Mouse (Mus musculus) CD4-positive, CD25-positive, alpha-beta regulatory T cell, adult 4 months (primary cell): ENCODE data around the gene Phykpl. TPM values are rescaled to one million over a fixed set of nuclear protein-coding genes. Genes with fewer than 3 reads are reported as not detected.
"Not testable (repeated sequence)": the region's sequence is repeated elsewhere in the genome, so short reads cannot be mapped to it uniquely, and the experiment has no call there.

ENCODE experiments used
- ATAC-seq: one replicate; pipeline ENCODE4 v1.8.0; 2017
- polyA plus RNA-seq, 2 experiments: library from polyadenylated mRNA; unstranded; fragments of 100-300 nt; shearing (Covaris generic); gene quantifications; one replicate each; pipeline ENCODE4 v1.2.1; 2017

Phykpl gene
- polyA plus RNA-seq, 2 experiments from 2014 or later = 27.4 to 30.3 TPM

DNA sequence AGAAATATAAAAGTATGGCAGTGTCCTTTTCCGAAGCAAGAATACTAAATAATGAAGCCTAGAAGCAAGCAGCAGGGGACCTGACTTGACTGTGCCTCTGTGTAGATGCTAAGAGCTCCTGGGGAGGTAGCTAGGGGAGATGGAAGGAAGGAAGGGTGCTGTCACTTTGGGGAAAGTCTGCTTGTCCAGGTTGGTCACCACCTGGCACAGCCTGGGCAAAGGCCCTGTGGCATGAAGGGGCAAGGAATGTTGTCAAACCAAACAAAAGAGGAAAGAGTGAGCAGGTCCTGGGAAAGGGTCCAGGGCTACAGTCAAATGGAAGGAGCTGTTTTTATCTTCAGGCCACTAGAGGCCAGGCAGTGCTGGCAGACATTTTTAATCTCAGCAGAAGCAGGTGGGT lies 2.5 kb downstream of the Phykpl start:
- no peak for ATAC-seq

DNA sequence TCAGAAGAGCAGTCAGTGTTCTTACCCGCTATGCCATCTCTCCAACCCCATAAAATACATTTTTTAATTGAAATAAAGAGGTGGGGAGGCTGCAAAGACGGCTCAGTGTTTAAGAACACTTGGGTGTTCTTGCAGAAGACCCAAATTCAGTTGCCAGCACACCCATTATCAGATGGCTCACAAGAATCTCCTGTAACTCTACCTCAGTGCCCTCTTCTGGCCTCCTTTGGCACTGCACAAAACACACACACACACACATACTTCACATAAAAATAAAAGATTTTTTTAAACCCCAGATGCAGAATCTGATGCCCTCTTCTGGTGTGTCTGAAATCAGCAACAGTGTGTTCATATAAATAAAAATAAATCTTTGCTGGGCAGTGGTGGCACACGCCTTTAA lies 4.3 kb downstream of the Phykpl start:
- ATAC-seq = no peak

- no peak for ATAC-seq
These were observed 5.4 kb downstream of the Phykpl start for GRCm38 (mm10) chr11:51590002-51590401.

- ATAC-seq = no peak
These were observed 6.6 kb downstream of the Phykpl start for GRCm38 (mm10) chr11:51591168-51591567.

DNA sequence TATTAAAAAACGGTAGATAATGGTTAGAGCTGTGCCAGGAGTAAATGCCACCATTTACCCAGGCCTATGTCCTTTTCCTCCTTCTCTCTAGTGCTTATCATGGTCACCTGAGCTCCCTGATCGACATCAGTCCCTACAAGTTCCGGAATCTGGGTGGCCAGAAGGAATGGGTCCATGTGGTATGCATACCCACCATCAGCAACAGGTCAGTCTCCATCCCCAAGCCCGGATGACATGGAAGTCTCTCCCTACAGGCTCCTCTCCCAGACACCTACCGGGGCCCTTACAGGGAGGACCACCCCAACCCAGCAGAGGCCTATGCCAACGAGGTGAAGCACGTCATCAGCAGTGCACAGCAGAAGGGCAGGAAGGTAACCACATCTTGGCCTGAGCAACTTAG lies 7.4 kb downstream of the Phykpl start:
- no peak for ATAC-seq

DNA sequence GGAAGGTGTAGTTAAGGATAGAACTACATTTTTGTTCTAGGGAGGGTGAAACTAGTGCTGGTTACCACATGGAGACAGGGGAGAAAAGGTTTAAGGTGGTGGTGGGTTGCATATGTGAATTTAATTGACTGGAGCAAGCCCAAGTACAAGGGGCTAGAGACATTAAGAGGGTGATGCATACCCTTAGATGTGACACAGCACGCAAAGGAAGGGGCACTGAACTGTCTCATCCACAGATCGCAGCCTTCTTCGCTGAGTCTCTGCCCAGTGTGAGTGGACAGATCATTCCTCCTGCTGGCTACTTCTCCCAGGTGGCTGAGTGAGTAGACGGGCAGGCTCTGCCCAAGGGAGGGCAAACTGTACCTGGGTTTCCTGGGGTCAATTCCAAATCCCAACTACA lies 8.8 kb downstream of the Phykpl start:
- ATAC-seq = no peak

- no peak for ATAC-seq
These were observed 9.3 kb downstream of the Phykpl start for GRCm38 (mm10) chr11:51593849-51594248.

DNA sequence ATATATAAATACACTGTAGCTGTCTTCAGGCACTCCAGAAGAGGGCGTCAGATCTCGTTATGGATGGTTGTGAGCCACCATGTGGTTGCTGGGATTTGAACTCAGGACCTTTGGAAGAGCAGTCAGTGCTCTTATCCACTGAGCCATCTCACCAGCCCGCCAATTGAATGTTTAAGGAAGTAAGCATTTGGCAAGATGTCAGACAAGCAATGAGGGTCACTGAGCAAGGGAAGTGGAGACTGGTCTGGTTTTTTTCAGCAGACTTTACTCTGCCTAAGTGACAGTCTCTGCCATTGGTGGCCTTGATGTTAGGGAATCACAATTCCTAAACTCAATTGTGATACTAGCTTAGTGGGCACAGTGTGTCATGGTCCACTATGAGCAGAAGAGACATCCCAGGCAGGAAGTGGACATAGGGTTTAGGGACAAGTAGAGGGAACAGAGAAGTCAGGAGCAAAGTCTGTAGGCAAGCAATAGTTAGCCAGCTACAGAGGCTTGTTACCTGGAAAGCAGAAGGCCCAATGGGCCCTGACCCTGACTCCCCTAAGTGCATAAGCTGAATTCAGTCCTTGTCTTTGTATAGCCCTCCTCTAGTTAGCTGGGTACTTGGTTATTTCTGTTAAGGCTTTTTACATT lies 10.3 kb downstream of the Phykpl start:
- no peak for ATAC-seq

GRCm38 (mm10) chr11:51595459-51596083 lies 11.0 kb downstream of the Phykpl start:
- ATAC-seq = no peak

DNA sequence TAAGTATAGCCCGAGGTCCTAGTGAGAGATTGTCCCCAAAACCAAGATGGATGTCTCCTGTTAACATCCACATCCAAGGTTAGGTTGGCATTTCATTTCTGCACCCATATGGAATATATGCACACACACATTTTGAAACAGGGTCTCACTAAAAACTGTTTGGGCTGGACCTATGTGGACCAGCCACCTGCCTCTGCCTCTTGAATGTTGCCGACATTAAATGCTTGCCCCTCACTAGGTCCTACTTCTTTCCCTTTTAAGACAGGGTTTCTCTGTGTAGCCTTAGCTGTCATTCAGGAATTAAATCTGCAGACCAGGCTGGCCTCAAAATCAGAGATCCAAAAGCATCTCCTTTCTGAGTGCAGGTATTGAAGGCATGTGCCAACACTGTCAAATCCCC lies 13.0 kb downstream of the Phykpl start:
- no peak for ATAC-seq

DNA sequence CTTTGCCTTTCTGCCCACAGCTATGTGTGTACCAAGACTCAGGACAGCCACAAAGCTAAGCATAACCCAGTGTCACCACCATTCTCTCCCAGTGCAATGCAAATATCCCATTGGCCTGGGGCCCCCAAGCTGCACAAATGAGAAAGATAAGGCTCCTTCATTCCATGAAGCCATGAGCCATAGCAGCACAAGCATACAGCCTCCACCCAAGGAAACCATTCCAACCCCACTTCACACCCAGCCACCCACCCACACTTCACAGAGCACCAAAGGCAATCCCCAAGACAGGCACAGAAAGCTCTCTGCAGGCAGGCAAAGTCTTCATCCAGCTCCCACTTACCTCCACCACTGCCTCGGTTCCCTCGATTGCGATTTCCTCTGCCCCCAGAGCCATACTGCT lies 17.7 kb downstream of the Phykpl start:
- no peak for ATAC-seq

DNA sequence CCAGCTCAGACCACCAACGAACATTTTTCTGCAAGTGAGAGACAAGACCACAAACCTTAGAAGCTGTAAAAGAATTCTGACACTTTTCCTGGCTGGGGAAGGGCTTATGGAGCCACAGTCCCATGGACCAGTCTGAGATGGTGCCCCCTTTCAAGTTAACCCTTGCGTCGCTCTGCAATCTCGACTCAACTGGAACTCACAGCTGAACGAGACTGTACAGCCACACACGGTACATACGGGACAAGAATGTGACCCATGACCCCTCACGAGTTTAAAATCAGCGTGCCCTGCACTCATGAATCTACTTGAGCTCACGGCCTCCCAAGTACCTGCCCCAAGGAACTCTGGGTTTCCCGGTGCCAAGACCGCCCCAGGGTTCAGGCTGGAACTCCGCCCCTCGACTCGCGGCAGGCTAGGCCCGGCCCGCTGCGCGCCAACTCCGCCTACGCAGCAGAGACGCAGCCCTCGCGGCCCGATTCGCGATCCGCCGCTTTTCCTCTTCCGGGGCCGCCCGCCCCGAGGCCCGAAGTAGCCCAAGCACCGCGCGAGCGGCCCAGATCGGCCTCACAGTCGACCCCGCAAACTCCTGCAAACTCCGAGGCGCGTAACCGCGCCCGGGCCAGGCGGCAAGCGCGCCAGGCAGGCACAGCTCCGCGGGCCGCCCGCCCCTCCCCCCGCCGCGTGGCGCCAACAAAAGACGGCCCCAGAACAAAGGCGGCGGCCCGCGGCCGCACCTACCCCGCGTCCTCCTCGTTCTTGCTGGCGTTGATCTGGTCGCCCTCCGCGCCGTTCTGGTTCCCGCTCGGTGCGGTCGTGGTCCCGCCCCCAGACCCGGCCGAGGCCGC lies 21.3 kb downstream of the Phykpl start:
- peak; percentile 68 for ATAC-seq

DNA sequence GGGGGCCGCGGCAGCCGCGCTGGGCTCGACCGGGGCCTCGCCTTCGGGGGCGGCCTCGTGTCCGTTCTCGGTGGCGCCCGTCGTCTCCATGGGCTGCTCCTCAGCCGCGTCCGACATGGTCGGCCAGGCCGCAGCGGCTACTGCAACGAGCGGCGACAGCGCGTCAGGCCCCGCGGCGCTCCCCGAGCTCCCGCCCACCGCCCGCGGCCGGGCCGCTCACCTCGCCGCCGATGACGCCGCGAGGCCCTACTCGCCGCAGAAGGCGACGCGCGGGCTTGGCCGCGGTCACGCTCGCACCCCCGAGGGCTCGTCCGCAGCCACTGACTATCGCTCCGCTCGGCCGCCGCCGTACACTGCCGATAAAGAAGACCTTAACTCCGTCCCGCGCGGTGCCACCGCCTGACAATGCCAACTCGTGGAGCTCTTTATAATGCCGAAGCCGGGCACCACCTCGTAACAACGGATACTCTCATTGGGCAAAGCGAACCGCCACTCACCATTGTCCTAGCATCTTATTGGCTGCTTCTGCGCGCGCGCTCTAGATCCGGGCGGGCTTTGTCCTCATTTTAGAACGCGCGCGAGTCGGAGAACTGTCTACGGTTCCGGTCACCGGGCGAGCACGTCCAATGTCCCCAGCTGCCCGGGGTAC lies 22.0 kb downstream of the Phykpl start, which contains the start of gene Hnrnpab:
TSS of gene Hnrnpab (minus strand) at position 401 of the 649 bp plus-strand sequence.
- ATAC-seq = peak; percentile 83

DNA sequence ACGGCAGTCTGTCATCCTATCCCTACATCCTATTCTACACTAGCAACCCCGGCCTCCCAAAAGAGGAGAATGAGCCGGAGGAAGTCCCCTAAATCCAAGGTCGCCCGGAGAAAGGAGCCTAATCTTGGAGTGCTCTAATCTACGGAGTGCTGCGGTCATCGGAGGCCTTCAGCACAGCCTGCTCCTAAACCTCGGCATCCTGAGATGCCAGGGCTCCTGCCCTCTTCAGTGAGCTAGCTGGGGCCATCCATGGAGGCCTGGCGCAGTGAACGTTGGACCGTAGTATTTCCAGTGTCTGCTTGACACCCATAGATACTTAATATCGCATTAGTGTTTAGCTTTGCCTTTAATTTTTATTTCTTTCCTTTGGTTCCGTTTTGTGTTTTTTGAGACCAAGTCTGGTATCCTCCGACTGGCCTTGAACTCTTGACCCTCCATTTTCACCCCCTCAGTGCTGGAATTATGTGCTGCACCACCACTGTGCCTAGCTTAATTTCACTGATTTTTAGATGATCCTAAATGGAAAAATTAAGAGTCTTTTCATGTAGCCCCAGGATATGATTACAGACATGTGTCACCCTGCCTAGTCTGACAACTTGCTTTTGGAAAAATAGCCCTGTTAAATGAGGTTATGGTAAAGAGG lies 22.7 kb downstream of the Phykpl start:
- peak; percentile 22 for ATAC-seq

DNA sequence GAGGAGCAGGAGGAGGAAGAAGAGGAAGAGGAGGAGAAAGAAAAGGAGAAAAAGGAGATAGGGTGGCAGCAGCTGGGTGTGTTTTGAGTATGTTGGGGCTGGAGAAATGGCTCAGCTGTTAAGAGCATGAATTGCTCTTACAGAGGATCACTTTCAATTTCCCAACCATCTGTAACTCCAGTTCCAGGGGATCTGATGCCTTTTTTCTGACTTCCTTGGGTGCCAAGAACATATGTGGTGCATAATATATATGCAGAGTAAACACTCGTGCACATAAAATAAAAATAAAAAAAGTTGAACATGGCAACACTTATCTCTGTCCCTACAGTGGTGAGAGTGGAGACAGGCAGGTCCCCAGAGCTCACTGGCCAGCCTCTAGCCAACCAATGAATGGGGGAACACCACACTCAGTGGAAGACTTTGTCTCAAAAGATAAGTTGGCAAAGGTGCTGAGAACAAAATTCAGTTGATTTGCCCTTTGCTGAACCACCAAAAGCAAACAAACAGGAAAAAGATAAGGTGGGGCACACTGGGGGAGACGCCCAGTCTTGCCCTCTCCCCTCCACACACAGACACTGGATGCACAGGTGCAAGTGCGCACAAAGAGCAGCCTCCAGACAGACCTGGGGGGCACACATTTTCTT lies 24.8 kb downstream of the Phykpl start:
- no peak for ATAC-seq

- ATAC-seq = not testable (repeated sequence)
These were observed 25.4 kb downstream of the Phykpl start for GRCm38 (mm10) chr11:51609940-51610339.

DNA sequence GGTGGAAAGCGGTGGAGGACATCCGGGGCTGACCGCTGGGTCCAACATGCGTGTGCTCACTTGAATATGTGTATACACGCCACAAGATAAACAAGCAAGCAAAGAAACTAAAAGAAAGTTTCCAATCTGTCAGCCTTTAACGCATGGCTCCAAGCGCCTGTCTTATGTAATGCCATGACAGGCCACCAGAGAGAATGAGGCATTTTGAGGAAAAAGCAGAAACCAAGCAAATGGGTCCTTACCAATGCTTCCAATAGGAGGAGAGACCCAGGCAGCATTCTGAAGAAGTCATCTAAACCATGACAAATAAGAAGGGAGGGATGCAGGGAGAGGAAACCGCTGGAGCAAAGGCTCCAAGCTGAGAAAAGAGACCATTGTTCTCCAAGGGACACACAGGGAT lies 29.7 kb downstream of the Phykpl start:
- ATAC-seq = no peak

- ATAC-seq = no peak
These were observed 30.6 kb downstream of the Phykpl start for GRCm38 (mm10) chr11:51615129-51615528.

- ATAC-seq = peak; percentile 74
These were observed 31.0 kb downstream of the Phykpl start for GRCm38 (mm10) chr11:51615601-51616000.

DNA sequence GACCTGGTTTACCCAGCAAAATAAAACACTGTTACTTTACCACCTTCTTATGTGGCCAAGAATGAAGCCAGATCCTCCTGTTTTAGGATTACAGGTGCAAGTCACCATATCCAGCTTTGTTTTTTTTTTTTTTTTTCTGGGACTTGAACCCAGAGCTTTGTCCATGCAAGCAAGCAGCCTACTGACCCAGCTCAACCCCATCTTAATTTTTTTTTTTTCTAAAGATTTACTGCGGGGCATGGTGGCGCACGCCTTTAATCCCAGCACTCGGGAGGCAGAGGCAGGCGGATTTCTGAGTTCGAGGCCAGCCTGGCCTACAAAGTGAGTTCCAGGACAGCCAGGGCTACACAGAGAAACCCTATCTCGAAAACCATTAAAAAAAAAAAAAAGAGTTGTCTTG lies 31.6 kb downstream of the Phykpl start:
- ATAC-seq = not testable (repeated sequence)

DNA sequence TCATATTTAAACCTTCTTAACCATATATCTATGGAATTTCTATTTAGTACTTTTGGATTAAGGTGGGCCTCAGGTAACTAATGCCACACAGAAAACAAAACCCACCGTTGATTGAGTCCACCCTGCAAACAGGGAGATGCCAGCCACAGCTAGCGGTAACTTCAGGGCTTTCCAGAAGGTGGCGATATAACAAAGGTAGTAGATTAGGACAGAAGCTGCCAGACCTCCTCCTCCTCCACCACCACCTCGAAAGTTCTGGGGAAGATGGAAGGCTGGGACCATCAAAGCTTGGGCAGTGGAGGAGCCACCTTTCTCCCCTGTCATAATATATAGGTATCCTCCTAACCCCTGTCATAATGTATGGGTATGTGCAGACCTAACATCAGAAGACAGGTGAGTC lies 33.1 kb downstream of the Phykpl start:
- peak; percentile 30 for ATAC-seq

- no peak for ATAC-seq
These were observed 34.4 kb downstream of the Phykpl start for GRCm38 (mm10) chr11:51618894-51619408.
